Mouse (Mus musculus) MEL (cell line): ENCODE measurements around the gene Cnbd2.

Source experiments
- CTCF ChIP-seq, 3 experiments: IDR thresholded peaks in 2 of 3; conservative IDR thresholded peaks in 1 of 3; 2 replicates each; pipeline ENCODE4 v1.5.1; 2011 to 2012; ENCODE audit warnings: low read length in 3 of 3, low read depth in 2 of 3, mild to moderate bottlenecking in 2 of 3, improper control_type of control experiment in 1 of 3, inconsistent platforms in 1 of 3, mixed read lengths in 1 of 3, moderate library complexity in 1 of 3; ENCODE audit not compliant: control insufficient read depth in 1 of 3, insufficient read depth in 1 of 3, poor library complexity in 1 of 3, severe bottlenecking in 1 of 3
- EP300 ChIP-seq, 2 experiments: IDR thresholded peaks; 2 replicates each; pipeline ENCODE4 v1.6.1; 2011; ENCODE audit warnings: improper control_type of control experiment in 2 of 2, low read length in 2 of 2, low read depth in 1 of 2, mild to moderate bottlenecking in 1 of 2
- ETS1 ChIP-seq: IDR thresholded peaks from 2 replicates; pipeline ENCODE4 v1.6.1; 2012; ENCODE audit warnings: low read depth, mild to moderate bottlenecking, inconsistent platforms, low read length, improper control_type of control experiment, moderate library complexity
- GABPA ChIP-seq: IDR thresholded peaks from 2 replicates; pipeline ENCODE4 v1.6.1; 2012; ENCODE audit warnings: low read depth, mild to moderate bottlenecking, inconsistent platforms, low read length, improper control_type of control experiment, moderate library complexity
- GATA1 ChIP-seq: IDR thresholded peaks from 2 replicates; pipeline ENCODE4 v1.6.1; 2011; ENCODE audit warnings: low read depth, low read length, improper control_type of control experiment
- KAT2A ChIP-seq: conservative IDR thresholded peaks from 2 replicates; pipeline ENCODE4 v1.6.1; 2012; ENCODE audit warnings: low read depth, low read length, improper control_type of control experiment, inconsistent platforms
- SMC3 ChIP-seq: IDR thresholded peaks from 2 replicates; pipeline ENCODE4 v1.6.1; 2011; ENCODE audit warnings: low read depth, low read length, improper control_type of control experiment
- USF1 ChIP-seq: IDR thresholded peaks from 2 replicates; pipeline ENCODE4 v1.6.1; 2014; ENCODE audit warnings: low read depth, mild to moderate bottlenecking, inconsistent platforms, low read length, improper control_type of control experiment, moderate library complexity
- ZC3H11A ChIP-seq: IDR thresholded peaks from 2 replicates; pipeline ENCODE4 v1.6.1; 2012; ENCODE audit warnings: low read depth, mild to moderate bottlenecking, inconsistent platforms, low read length, improper control_type of control experiment
- ZMIZ1 ChIP-seq: IDR thresholded peaks from 2 replicates; pipeline ENCODE4 v1.6.1; 2012; ENCODE audit warnings: low read depth, mild to moderate bottlenecking, inconsistent platforms, low read length, improper control_type of control experiment, moderate library complexity

DNA sequence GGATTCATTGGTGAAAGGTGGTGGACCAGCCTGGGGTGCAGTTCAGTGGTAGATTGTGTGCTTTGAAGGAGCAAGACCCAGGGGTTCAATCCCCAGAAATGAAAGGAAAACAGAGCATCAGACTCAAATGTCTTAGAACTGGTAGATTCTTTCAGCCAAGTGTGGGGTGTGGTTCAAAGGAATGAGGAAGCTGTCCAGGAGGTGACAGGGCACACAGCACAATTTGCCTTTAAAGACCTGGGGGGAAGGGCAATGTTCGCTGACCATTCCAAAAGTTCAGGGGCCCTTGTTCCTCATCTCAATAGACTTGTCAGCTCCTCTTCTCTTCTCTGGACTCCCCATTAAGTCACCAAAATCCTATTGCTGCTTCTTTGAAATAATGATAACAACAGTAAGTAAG lies 105.1 kb downstream of the Cnbd2 start:
- TF ChIP-seq ZC3H11A (no peak), EP300 (IDR thresholded peaks at IDR 0.05; ENCODE audit: low read depth in 1 of 2, low read length in 2 of 2) (no peak), USF1 (no peak), SMC3 (no peak), ETS1 (no peak), GATA1 (no peak), KAT2A (no peak), CTCF (IDR thresholded peaks at IDR 0.05 in 2 of 3, conservative IDR thresholded peaks at IDR 0.05 in 1 of 3; ENCODE audit: control insufficient read depth in 1 of 3, insufficient read depth in 1 of 3, low read depth in 2 of 3, low read length in 3 of 3, poor library complexity in 1 of 3, severe bottlenecking in 1 of 3) (no peak), ZMIZ1 (no peak), GABPA (no peak)
